8 mouse cellular contexts compared by ENCODE assay signal in genomic region chr10:127090560-127091411, GRCm38 (mm10). TPM values are rescaled to one million over a fixed set of nuclear protein-coding genes. Genes with fewer than 3 reads are reported as not detected.
A peak's percentile ranks its signal among the peaks of the same experiment; 100 is the strongest.
DNase-seq lines count a peak whose midpoint lies in the region; ATAC-seq and TF ChIP-seq lines count a peak whose summit lies in the region.

No protein-coding gene starts in this region.

- TF ChIP-seq POLR2A in limb, embryonic 14.5 days (IDR thresholded peaks at IDR 0.05; ENCODE audit: borderline replicate concordance, extremely low read depth, insufficient read depth, insufficient read length) = no peak

- H3K36me3 ChIP-seq in hindbrain, embryonic 13.5 days = peaks cover 58% of the 10 kb centered on the region
- peaks cover 5% of the 10 kb centered on the region for H3K36me3 ChIP-seq in limb, embryonic 14.5 days (ENCODE audit: control insufficient read depth, insufficient read depth, low read length)

- H3K4me3 ChIP-seq in hindbrain, embryonic 13.5 days = peak overlapping the region; percentile 24
- H3K4me3 ChIP-seq in limb, embryonic 14.5 days (replicated peaks; ENCODE audit: low read length) = peak overlapping the region; percentile 27

- DNase-seq in adrenal gland, adult 2 months = peak; percentile 70
- no peak for DNase-seq in adrenal gland, adult 8-10 months
- peak; percentile 26 to 49 for DNase-seq in urinary bladder, postnatal 36 days (ENCODE audit: low spot score in 2 of 2)
- no peak for DNase-seq in urinary bladder, postnatal 4 days (ENCODE audit: low spot score in 2 of 2)
- no peak for DNase-seq in limb, embryonic 14.5 days (ENCODE audit: low spot score)
- DNase-seq in neural tube, embryonic 10.5 days (ENCODE audit: extremely low spot score, low spot score) = peak; percentile 35
- no peak for DNase-seq in ovary, adult 18-20 months (ENCODE audit: low spot score)

- H3K4me2 ChIP-seq in hindbrain, embryonic 13.5 days = peak overlapping the region; percentile 42
- peak overlapping the region; percentile 40 for H3K4me2 ChIP-seq in limb, embryonic 14.5 days (replicated peaks; ENCODE audit: low read depth, low read length, severe bottlenecking)

- H3K9ac ChIP-seq in hindbrain, embryonic 13.5 days = peak overlapping the region; percentile 59
- H3K9ac ChIP-seq in limb, embryonic 14.5 days (ENCODE audit: low read depth, low read length, severe bottlenecking) = no peak overlapping the region

- peak; percentile 26; the same call in 1 of the 2 replicates for ATAC-seq in hindbrain, embryonic 13.5 days (ENCODE audit: low FRiP score)
- peak; percentile 39; the same call in 1 of the 2 replicates for ATAC-seq in limb, embryonic 14.5 days (ENCODE audit: low FRiP score, low read depth)

- peaks cover 77% of the 10 kb centered on the region for H3K27me3 ChIP-seq in hindbrain, embryonic 13.5 days
- peaks cover 46% of the 10 kb centered on the region for H3K27me3 ChIP-seq in limb, embryonic 14.5 days (ENCODE audit: control insufficient read depth, insufficient read depth, low read length)

- 8% methylated on average over 57 of the region's 57 CpGs for WGBS in hindbrain, embryonic 13.5 days
- WGBS in limb, embryonic 14.5 days = 6% methylated on average over 42 of the region's 57 CpGs

- no peak overlapping the region for H3K27ac ChIP-seq in hindbrain, embryonic 13.5 days
- H3K27ac ChIP-seq in limb, embryonic 14.5 days (replicated peaks; ENCODE audit: low read depth, low read length) = no peak overlapping the region

- peaks cover 40% of the 10 kb centered on the region for H3K4me1 ChIP-seq in hindbrain, embryonic 13.5 days (replicated peaks)
- peaks cover 7% of the 10 kb centered on the region; the same call in 1 of the 2 replicates for H3K4me1 ChIP-seq in limb, embryonic 14.5 days (ENCODE audit: control insufficient read depth, insufficient read depth, low read length)

- H3K9me3 ChIP-seq in hindbrain, embryonic 13.5 days = no peaks in the 10 kb centered on the region
- no peaks in the 10 kb centered on the region for H3K9me3 ChIP-seq in limb, embryonic 14.5 days (ENCODE audit: control insufficient read depth, low read length)

RNA-seq across cellular contexts. Expression of gene Agap2, which starts 15.7 kb away (rescaled TPM):
- total RNA-seq in adrenal gland, adult 2 months (2021) = 1 to 10 TPM; 2.2 to 3.8 TPM
- polyA plus RNA-seq in adrenal gland, adult 2 months (2012; rRNA removed) = 8.7 and 9.8 TPM in 2 replicates
- 1 to 10 TPM; 3.0 to 7.5 (median 5.5) TPM for total RNA-seq in adrenal gland, adult 8-10 months (2022)
- polyA plus RNA-seq in hindbrain, embryonic 13.5 days (2015; fragmentation: Nextera tagmentation; extraction: Ambion mirVana) = 3.0 and 3.1 TPM in 2 replicates
- polyA plus RNA-seq in limb, embryonic 14.5 days (2012; rRNA removed) = 5.3 and 6.0 TPM in 2 replicates
- 0.32 and 0.57 TPM in 2 replicates for polyA plus RNA-seq in limb, embryonic 14.5 days (2014; fragmentation: Nextera tagmentation; extraction: Ambion mirVana)

RNA-seq across cellular contexts. Expression of gene Tspan31, which starts 20.7 kb away (rescaled TPM):
- total RNA-seq in adrenal gland, adult 2 months (2021) = 100 to 1,000 TPM; 115 to 129 TPM
- polyA plus RNA-seq in adrenal gland, adult 2 months (2012; rRNA removed) = 53.3 and 62.3 TPM in 2 replicates
- total RNA-seq in adrenal gland, adult 8-10 months (2022) = 100 to 1,000 TPM; 120 to 138 (median 128) TPM
- polyA plus RNA-seq in hindbrain, embryonic 13.5 days (2015; fragmentation: Nextera tagmentation; extraction: Ambion mirVana) = 122 and 129 TPM in 2 replicates
- 124 and 164 TPM in 2 replicates for polyA plus RNA-seq in limb, embryonic 14.5 days (2012; rRNA removed)
- polyA plus RNA-seq in limb, embryonic 14.5 days (2014; fragmentation: Nextera tagmentation; extraction: Ambion mirVana) = 58.3 and 72.1 TPM in 2 replicates

RNA-seq across cellular contexts. Expression of gene Cdk4, which starts 27.5 kb away (rescaled TPM):
- total RNA-seq in adrenal gland, adult 2 months (2021) = 100 to 1,000 TPM; 166 to 233 TPM
- 100 and 106 TPM in 2 replicates for polyA plus RNA-seq in adrenal gland, adult 2 months (2012; rRNA removed)
- 100 to 1,000 TPM; 197 to 246 (median 230) TPM for total RNA-seq in adrenal gland, adult 8-10 months (2022)
- polyA plus RNA-seq in hindbrain, embryonic 13.5 days (2015; fragmentation: Nextera tagmentation; extraction: Ambion mirVana) = 1,183 and 1,237 TPM in 2 replicates
- polyA plus RNA-seq in limb, embryonic 14.5 days (2012; rRNA removed) = 1,132 and 1,227 TPM in 2 replicates
- polyA plus RNA-seq in limb, embryonic 14.5 days (2014; fragmentation: Nextera tagmentation; extraction: Ambion mirVana) = 1,659 and 1,732 TPM in 2 replicates

RNA-seq across cellular contexts. Expression of gene Os9, which starts 30.1 kb away (rescaled TPM):
- total RNA-seq in adrenal gland, adult 2 months (2021) = 100 to 1,000 TPM; 127 to 147 TPM
- 82.2 and 108 TPM in 2 replicates for polyA plus RNA-seq in adrenal gland, adult 2 months (2012; rRNA removed)
- 100 to 1,000 TPM; 139 to 153 (median 150) TPM for total RNA-seq in adrenal gland, adult 8-10 months (2022)
- polyA plus RNA-seq in hindbrain, embryonic 13.5 days (2015; fragmentation: Nextera tagmentation; extraction: Ambion mirVana) = 144 and 146 TPM in 2 replicates
- 60.6 and 61.0 TPM in 2 replicates for polyA plus RNA-seq in limb, embryonic 14.5 days (2012; rRNA removed)
- 54.7 and 57.6 TPM in 2 replicates for polyA plus RNA-seq in limb, embryonic 14.5 days (2014; fragmentation: Nextera tagmentation; extraction: Ambion mirVana)

RNA-seq across cellular contexts. Expression of gene March9, which starts 30.8 kb away (rescaled TPM):
- 10 to 100 TPM in 1 of 2 experiments, 1 to 10 TPM in 1; 5.4 to 12.2 TPM for total RNA-seq in adrenal gland, adult 2 months (2021)
- polyA plus RNA-seq in adrenal gland, adult 2 months (2012; rRNA removed) = 20.1 and 20.6 TPM in 2 replicates
- 10 to 100 TPM in 2 of 4 experiments, 1 to 10 TPM in 2; 8.9 to 11.3 (median 10.3) TPM for total RNA-seq in adrenal gland, adult 8-10 months (2022)
- 5.8 and 5.9 TPM in 2 replicates for polyA plus RNA-seq in hindbrain, embryonic 13.5 days (2015; fragmentation: Nextera tagmentation; extraction: Ambion mirVana)
- polyA plus RNA-seq in limb, embryonic 14.5 days (2012; rRNA removed) = 8.6 and 9.8 TPM in 2 replicates
- 2.7 and 3.1 TPM in 2 replicates for polyA plus RNA-seq in limb, embryonic 14.5 days (2014; fragmentation: Nextera tagmentation; extraction: Ambion mirVana)

Comparison
In these comparisons a context has a peak if more than half of its experiments do, and no peak if none do; other contexts are left out.
1. DNase-seq: peak in adrenal gland, adult 2 months (single experiment), urinary bladder, postnatal 36 days (2 of 2) and neural tube, embryonic 10.5 days (single experiment); none in adrenal gland, adult 8-10 months (single experiment), urinary bladder, postnatal 4 days (0 of 2), limb, embryonic 14.5 days (single experiment) and ovary, adult 18-20 months (single experiment).
2. RNA of gene Cdk4, which starts 27.5 kb away (polyA plus RNA-seq): 1,132 to 1,732 TPM in limb, embryonic 14.5 days and 1,183 to 1,237 TPM in hindbrain, embryonic 13.5 days; 100 to 106 TPM in adrenal gland, adult 2 months; every median in the first group is over 10 times any median in the second.